Mouse (Mus musculus) gastrocnemius, adult 18-20 months (tissue): ENCODE data around the gene Trim72. TPM values are rescaled to one million over a fixed set of nuclear protein-coding genes. Genes with fewer than 3 reads are reported as not detected.

Experiments used
- DNase-seq: peaks from one replicate; pipeline ENCODE4 v3.0.0; 2021; ENCODE audit warnings: low spot score
- long read RNA-seq, 2 experiments: library from polyadenylated mRNA; stranded (forward); transcript quantifications; one replicate each; pipeline ENCODE4 v2.0.0; 2021
- total RNA-seq, 2 experiments: library from RNA; stranded (reverse); gene quantifications; 2 replicates each; pipeline ENCODE4 v1.2.3; 2021

Trim72 gene
- total RNA-seq, result 100 to 1,000 TPM; 195 to 222 TPM
- long read RNA-seq, experiment 1, partial matches to known transcripts, result 1 of 7 reads
- long read RNA-seq, experiment 1, other reads (novel, unspliced or antisense), result 2 of 7 reads
- long read RNA-seq, experiment 2, partial matches to known transcripts, result 1 of 10 reads
- long read RNA-seq, experiment 2, other reads (novel, unspliced or antisense), result 5 of 10 reads

GRCm38 (mm10) chr7:128003688-128004087, at the start of gene Trim72:
Gene Trim72 (plus strand): TSS chr7:128003949.
- DNase-seq, result peak; percentile 82

- DNase-seq, result no peak
These were observed 44.4 kb upstream of the Trim72 start for GRCm38 (mm10) chr7:127959364-127959763.

GRCm38 (mm10) chr7:127966371-127966918, 37.3 kb upstream of the Trim72 start:
- no peak for DNase-seq

GRCm38 (mm10) chr7:127967004-127967921, 36.5 kb upstream of the Trim72 start, which contains the start of gene Fus:
Gene Fus (plus strand): TSS chr7:127967457.
- DNase-seq, result peak; percentile 95

GRCm38 (mm10) chr7:127967922-127968828, 35.6 kb upstream of the Trim72 start:
- DNase-seq, result peak; percentile 77

GRCm38 (mm10) chr7:127974413-127974930, 29.3 kb upstream of the Trim72 start:
- DNase-seq, result peak; percentile 20

GRCm38 (mm10) chr7:127978856-127979255, 24.9 kb upstream of the Trim72 start:
- DNase-seq, result no peak

GRCm38 (mm10) chr7:127980606-127981005, 23.1 kb upstream of the Trim72 start:
- no peak for DNase-seq

- DNase-seq, result no peak
These were observed 14.8 kb upstream of the Trim72 start for GRCm38 (mm10) chr7:127988904-127989303.

GRCm38 (mm10) chr7:127991643-127992487, 11.9 kb upstream of the Trim72 start:
- DNase-seq, result peak; percentile 63

GRCm38 (mm10) chr7:127992488-127993340, 11.0 kb upstream of the Trim72 start:
- DNase-seq, result no peak

- no peak for DNase-seq
These were observed 10.3 kb upstream of the Trim72 start, which contains the start of gene Pycard for GRCm38 (mm10) chr7:127993341-127993977. Gene Pycard (minus strand): TSS chr7:127993867.

- no peak for DNase-seq
These were observed 4.3 kb upstream of the Trim72 start for GRCm38 (mm10) chr7:127999436-127999835.

- DNase-seq, result no peak
These were observed 3.4 kb upstream of the Trim72 start for GRCm38 (mm10) chr7:128000068-128000950.

- no peak for DNase-seq
These were observed 651 bp upstream of the Trim72 start for GRCm38 (mm10) chr7:128003098-128003497.

- no peak for DNase-seq
These were observed 369 bp downstream of the Trim72 start for GRCm38 (mm10) chr7:128004150-128004486.

- peak; percentile 67 for DNase-seq
These were observed 976 bp downstream of the Trim72 start for GRCm38 (mm10) chr7:128004487-128005362.
